Mouse (Mus musculus): ENCODE results near the gene 4930564D02Rik. TPM values are rescaled to one million over a fixed set of nuclear protein-coding genes. Genes with fewer than 3 reads are reported as not detected.

The 4930564D02Rik gene
- polyA plus RNA-seq, 1 experiment from 2014 or later: not detected

DNA sequence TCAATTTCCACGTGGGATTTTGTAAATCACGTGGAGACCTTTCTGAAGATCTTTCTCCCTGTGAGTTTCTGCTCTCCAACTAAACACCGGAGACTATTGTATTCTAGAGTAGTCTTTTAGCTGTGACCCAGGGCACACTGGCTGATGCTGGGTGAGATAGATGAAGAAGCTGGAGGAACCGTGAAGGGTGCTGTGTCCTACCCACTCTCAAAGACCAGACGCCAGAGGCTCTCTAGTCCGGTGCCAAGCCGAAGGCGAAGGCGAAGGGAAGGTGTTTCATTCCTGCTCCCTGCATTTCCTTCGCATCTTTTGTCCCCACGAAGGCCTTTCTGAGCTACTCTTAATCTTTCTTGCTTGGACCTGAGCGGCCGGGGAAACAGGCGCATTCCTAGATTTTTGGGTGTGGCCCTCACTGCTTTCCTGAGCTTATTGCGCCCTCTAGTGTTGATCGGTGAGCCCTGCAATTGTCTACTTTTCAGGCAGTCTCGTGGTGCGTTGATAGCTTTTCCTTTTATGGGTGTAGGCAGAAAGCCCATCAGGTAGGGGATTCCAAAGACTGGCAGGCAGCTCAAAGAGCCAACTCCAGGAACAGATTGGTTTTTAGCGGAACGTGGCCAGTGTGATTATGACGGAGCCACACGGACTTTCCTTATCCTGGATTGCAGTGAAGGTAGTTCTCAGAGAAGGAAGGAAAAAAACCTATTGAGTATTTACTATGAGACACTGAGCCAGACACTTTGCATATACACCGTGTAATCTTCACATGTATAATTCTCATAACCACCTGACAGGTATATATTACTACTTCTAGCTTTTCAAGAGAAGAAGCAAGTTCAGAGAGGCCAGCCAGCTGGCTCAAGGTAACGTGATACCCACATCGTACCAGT lies 7.8 kb upstream of the 4930564D02Rik start:
- 11% methylated on average over 25 of the region's 25 CpGs for WGBS
- peak; percentile 19; the same call in 1 of the 2 replicates for ATAC-seq (replicated peaks; ENCODE audit: insufficient number of reproducible peaks, insufficient read depth, low FRiP score, low read depth)
- Histone ChIP-seq H3K36me3 (no peaks in the 10 kb centered on the region), H3K9ac (peak overlapping the region; percentile 39), H3K4me3 (peak overlapping the region; percentile 46), H3K27ac (0 out of 2 replicates have a peak overlapping the region, but pooled peaks have one; percentile 8), H3K4me1 (replicated peaks) (peaks cover 30% of the 10 kb centered on the region), H3K9me3 (replicated peaks) (no peaks in the 10 kb centered on the region), H3K27me3 (no peaks in the 10 kb centered on the region), H3K4me2 (peak overlapping the region; percentile 69)

DNA sequence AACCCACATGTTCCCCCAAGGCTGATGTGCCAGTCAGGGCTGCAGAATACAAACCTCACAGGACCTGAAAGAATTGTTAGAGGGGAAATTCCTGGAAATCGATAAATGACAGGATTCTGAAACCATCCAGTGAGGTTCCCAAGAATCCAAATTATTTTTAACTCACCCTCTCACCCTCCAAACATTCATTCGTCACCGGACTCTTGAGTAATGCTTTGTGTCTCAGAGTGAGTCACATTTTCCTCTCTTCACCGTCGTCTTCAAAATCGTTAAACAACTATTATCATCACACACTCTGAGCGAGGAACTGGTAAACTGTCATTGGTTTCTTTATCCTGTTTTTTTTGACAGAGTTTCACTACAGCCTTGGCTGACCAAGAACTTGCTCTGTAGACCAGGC lies 6.7 kb upstream of the 4930564D02Rik start:
- no peak overlapping the region for H3K27ac ChIP-seq
- no peaks in the 10 kb centered on the region for H3K27me3 ChIP-seq
- 26% methylated on average over 7 of the region's 7 CpGs for WGBS
- no peaks in the 10 kb centered on the region for H3K36me3 ChIP-seq
- H3K4me1 ChIP-seq (replicated peaks): peaks cover 21% of the 10 kb centered on the region
- ATAC-seq (replicated peaks; ENCODE audit: insufficient number of reproducible peaks, insufficient read depth, low FRiP score, low read depth): no peak
- H3K9me3 ChIP-seq (replicated peaks): no peaks in the 10 kb centered on the region
- no peak overlapping the region for H3K9ac ChIP-seq
- no peak overlapping the region for H3K4me3 ChIP-seq
- H3K4me2 ChIP-seq: no peak overlapping the region

GRCm38 (mm10) chr3:105060992-105061391 lies 5.7 kb upstream of the 4930564D02Rik start:
- H3K4me1 ChIP-seq (replicated peaks): peaks cover 11% of the 10 kb centered on the region; the same call in 1 of the 2 replicates
- no peak overlapping the region for H3K4me3 ChIP-seq
- 65% methylated on average over 6 of the region's 6 CpGs for WGBS
- H3K27ac ChIP-seq: no peak overlapping the region
- H3K4me2 ChIP-seq: no peak overlapping the region
- no peak overlapping the region for H3K9ac ChIP-seq
- ATAC-seq (replicated peaks; ENCODE audit: insufficient number of reproducible peaks, insufficient read depth, low FRiP score, low read depth): no peak
- H3K36me3 ChIP-seq: no peaks in the 10 kb centered on the region
- no peaks in the 10 kb centered on the region for H3K27me3 ChIP-seq
- H3K9me3 ChIP-seq (replicated peaks): no peaks in the 10 kb centered on the region

- Histone ChIP-seq H3K4me2 (no peak overlapping the region), H3K36me3 (no peaks in the 10 kb centered on the region), H3K9me3 (replicated peaks) (no peaks in the 10 kb centered on the region), H3K4me3 (no peak overlapping the region), H3K27me3 (no peaks in the 10 kb centered on the region), H3K9ac (no peak overlapping the region), H3K27ac (no peak overlapping the region), H3K4me1 (replicated peaks) (peaks cover 10% of the 10 kb centered on the region; the same call in 1 of the 2 replicates)
- ATAC-seq (replicated peaks; ENCODE audit: insufficient number of reproducible peaks, insufficient read depth, low FRiP score, low read depth): no peak
- 68% methylated on average over 3 of the region's 3 CpGs for WGBS
Observed at GRCm38 (mm10) chr3:105061496-105061895, 5.1 kb upstream of the 4930564D02Rik start.

- no peak for ATAC-seq (replicated peaks; ENCODE audit: insufficient number of reproducible peaks, insufficient read depth, low FRiP score, low read depth)
- Histone ChIP-seq H3K27ac (no peak overlapping the region), H3K9ac (no peak overlapping the region), H3K9me3 (replicated peaks) (no peaks in the 10 kb centered on the region), H3K4me3 (no peak overlapping the region), H3K4me2 (no peak overlapping the region), H3K36me3 (no peaks in the 10 kb centered on the region), H3K27me3 (no peaks in the 10 kb centered on the region), H3K4me1 (replicated peaks) (peaks cover 10% of the 10 kb centered on the region; the same call in 1 of the 2 replicates)
- WGBS: 57% methylated on average over 1 of the region's 1 CpGs
Observed at GRCm38 (mm10) chr3:105061991-105062390, 4.7 kb upstream of the 4930564D02Rik start.

GRCm38 (mm10) chr3:105062676-105063075 lies 4.0 kb upstream of the 4930564D02Rik start:
- H3K27ac ChIP-seq: no peak overlapping the region
- H3K9ac ChIP-seq: no peak overlapping the region
- no peaks in the 10 kb centered on the region for H3K27me3 ChIP-seq
- 73% methylated on average over 9 of the region's 9 CpGs for WGBS
- no peak for ATAC-seq (replicated peaks; ENCODE audit: insufficient number of reproducible peaks, insufficient read depth, low FRiP score, low read depth)
- peaks cover 10% of the 10 kb centered on the region; the same call in 1 of the 2 replicates for H3K4me1 ChIP-seq (replicated peaks)
- H3K4me3 ChIP-seq: no peak overlapping the region
- no peak overlapping the region for H3K4me2 ChIP-seq
- H3K9me3 ChIP-seq (replicated peaks): no peaks in the 10 kb centered on the region
- H3K36me3 ChIP-seq: no peaks in the 10 kb centered on the region

DNA sequence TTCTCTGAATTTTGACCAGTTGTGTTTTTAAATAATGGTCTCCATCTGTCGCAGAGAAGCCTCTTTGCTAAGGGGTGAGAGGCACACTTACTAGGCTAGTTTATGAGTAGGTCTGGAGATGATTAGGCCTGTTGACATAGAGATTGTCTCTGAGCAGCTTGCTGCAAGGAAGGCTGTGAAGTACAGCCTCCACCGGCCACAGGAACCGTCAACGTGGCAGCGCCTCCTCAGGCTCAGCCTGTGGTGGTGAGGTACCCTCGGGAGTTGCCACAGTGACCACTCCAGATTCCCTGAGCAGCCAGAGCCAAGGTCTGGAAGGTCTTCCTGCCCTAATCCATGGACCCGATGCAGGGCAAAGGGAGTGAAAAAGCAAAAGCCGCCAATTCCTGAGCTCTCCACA lies 3.9 kb downstream of the 4930564D02Rik start:
- no peak for ATAC-seq (replicated peaks; ENCODE audit: insufficient number of reproducible peaks, insufficient read depth, low FRiP score, low read depth)
- Histone ChIP-seq H3K4me1 (replicated peaks) (no peaks in the 10 kb centered on the region), H3K4me3 (no peak overlapping the region), H3K4me2 (no peak overlapping the region), H3K9me3 (replicated peaks) (no peaks in the 10 kb centered on the region), H3K36me3 (no peaks in the 10 kb centered on the region), H3K9ac (no peak overlapping the region), H3K27ac (no peak overlapping the region), H3K27me3 (no peaks in the 10 kb centered on the region)
- WGBS: 52% methylated on average over 8 of the region's 8 CpGs

- Histone ChIP-seq H3K27ac (no peak overlapping the region), H3K4me2 (no peak overlapping the region), H3K36me3 (no peaks in the 10 kb centered on the region), H3K4me3 (no peak overlapping the region), H3K4me1 (replicated peaks) (no peaks in the 10 kb centered on the region), H3K9ac (no peak overlapping the region), H3K27me3 (no peaks in the 10 kb centered on the region), H3K9me3 (replicated peaks) (no peaks in the 10 kb centered on the region)
- ATAC-seq (replicated peaks; ENCODE audit: insufficient number of reproducible peaks, insufficient read depth, low FRiP score, low read depth): no peak
- 80% methylated on average over 5 of the region's 5 CpGs for WGBS
Observed at GRCm38 (mm10) chr3:105071251-105071650, 4.6 kb downstream of the 4930564D02Rik start.

- H3K9me3 ChIP-seq (replicated peaks): no peaks in the 10 kb centered on the region
- H3K4me2 ChIP-seq: no peak overlapping the region
- H3K27me3 ChIP-seq: no peaks in the 10 kb centered on the region
- no peaks in the 10 kb centered on the region for H3K36me3 ChIP-seq
- H3K4me3 ChIP-seq: no peak overlapping the region
- no peak for ATAC-seq (replicated peaks; ENCODE audit: insufficient number of reproducible peaks, insufficient read depth, low FRiP score, low read depth)
- 85% methylated on average over 10 of the region's 10 CpGs for WGBS
- H3K4me1 ChIP-seq (replicated peaks): no peaks in the 10 kb centered on the region
- H3K27ac ChIP-seq: no peak overlapping the region
- no peak overlapping the region for H3K9ac ChIP-seq
Observed at GRCm38 (mm10) chr3:105072536-105072935, 5.9 kb downstream of the 4930564D02Rik start.

DNA sequence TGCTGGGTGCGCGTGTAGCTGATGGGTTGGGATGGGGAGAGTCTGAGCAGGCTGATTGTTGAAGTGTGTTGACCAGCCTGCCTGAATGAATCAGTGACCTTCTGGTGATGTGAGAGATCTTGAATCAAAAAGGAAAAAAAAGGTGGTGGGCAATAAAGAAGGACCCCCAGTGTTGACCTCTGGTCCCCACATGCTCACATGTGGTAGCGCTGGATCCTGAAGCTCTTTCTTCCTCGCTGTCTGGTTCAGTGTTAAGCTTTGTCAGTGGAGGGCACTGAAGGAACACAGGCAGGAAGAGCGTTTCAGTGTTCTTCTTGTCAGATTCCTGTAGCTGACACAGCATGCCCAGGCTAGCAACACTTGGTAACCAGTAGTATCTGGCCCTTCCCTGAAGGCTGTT lies 9.2 kb downstream of the 4930564D02Rik start:
- Histone ChIP-seq H3K9ac (no peak overlapping the region), H3K9me3 (replicated peaks) (no peaks in the 10 kb centered on the region), H3K27me3 (no peaks in the 10 kb centered on the region), H3K4me1 (replicated peaks) (no peaks in the 10 kb centered on the region), H3K4me2 (no peak overlapping the region), H3K36me3 (no peaks in the 10 kb centered on the region), H3K27ac (no peak overlapping the region), H3K4me3 (no peak overlapping the region)
- ATAC-seq (replicated peaks; ENCODE audit: insufficient number of reproducible peaks, insufficient read depth, low FRiP score, low read depth): no peak
- WGBS: 90% methylated on average over 5 of the region's 5 CpGs

DNA sequence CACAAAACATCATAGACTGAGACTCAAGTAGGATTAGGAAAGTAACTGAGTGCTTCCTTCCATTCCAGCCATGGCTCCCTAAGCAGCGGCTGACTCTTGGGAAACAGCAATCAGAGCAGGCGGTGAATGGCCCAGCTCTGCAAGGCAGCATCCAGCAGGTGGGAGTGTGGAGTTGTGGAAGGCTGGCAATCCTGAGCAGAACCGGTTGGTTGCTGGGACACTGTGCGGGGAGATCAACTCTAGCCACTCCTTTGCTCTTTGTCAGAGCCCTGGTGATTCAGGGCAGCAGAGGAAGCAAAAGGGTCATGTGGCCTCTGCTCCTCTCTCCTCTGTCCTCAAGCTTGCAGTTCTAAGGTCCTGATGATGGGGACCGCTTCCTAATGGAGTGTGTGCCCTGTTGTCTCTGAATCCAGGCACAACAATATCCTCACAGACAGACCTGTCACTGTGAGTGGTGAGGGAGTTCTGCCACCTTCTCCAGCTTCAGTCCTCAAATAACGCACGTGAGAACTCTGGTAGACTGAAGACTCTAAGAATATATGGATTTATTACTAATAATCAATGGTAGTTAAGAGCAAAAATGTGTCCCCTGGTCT lies 11.7 kb downstream of the 4930564D02Rik start:
- no peak overlapping the region for H3K4me2 ChIP-seq
- peak; percentile 80 for ATAC-seq (replicated peaks; ENCODE audit: insufficient number of reproducible peaks, insufficient read depth, low FRiP score, low read depth)
- H3K27me3 ChIP-seq: no peaks in the 10 kb centered on the region
- no peaks in the 10 kb centered on the region for H3K9me3 ChIP-seq (replicated peaks)
- H3K4me1 ChIP-seq (replicated peaks): no peaks in the 10 kb centered on the region
- no peak overlapping the region for H3K27ac ChIP-seq
- H3K9ac ChIP-seq: no peak overlapping the region
- 18% methylated on average over 7 of the region's 7 CpGs for WGBS
- H3K4me3 ChIP-seq: no peak overlapping the region
- H3K36me3 ChIP-seq: no peaks in the 10 kb centered on the region

Measured in heart, embryonic 15.5 days (tissue).